Mouse (Mus musculus) CD4-positive helper T cell, adult 2 months (primary cell): ENCODE results near the gene Slc9a7.

Experiments used
- DNase-seq: peaks from one replicate; pipeline ENCODE4 v3.0.0-alpha.2; 2012; ENCODE audit warnings: low read depth, missing footprints, low spot score

Gene Slc9a7

DNA sequence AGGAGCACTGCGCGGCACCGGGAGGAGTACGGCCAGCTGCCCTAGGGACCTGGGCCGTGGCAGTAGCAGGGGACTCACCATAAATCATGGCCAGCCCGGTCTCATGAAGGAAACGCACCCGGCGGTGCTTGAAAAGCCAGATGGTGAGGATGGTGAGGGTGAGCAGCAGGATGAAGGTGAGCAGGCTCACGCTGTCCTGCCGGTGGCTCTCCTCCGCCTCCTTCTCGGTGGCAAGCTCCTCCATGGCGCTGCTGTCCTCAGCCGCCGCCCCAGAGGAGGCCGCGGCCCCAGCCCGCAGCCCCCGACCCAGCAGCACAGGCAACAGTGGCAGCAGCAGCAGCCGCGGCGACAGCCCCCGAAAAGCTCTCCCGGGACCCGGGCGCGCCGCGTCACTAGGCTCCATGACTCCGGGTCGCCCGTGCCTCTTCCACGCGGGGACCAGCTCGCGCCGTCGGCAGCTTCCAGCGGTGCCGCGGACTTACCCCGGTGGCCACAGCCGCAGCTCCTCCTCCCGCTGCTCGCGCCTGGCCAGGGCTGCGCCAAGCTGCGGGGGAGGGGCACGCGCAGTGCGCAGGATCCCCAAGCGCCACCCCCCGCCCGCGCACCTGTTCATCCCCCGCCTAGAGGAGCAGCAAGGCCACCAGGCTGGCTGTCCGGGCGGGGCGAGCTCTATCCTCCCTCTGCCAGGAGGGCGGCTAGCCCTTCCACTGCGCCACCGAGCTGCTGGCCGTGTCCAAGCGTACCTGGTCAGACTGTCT, at the start of gene Slc9a7:
TSS of gene Slc9a7 (minus strand) at position 526 of the 758 bp plus-strand sequence.
- DNase-seq: peak; percentile 78

DNA sequence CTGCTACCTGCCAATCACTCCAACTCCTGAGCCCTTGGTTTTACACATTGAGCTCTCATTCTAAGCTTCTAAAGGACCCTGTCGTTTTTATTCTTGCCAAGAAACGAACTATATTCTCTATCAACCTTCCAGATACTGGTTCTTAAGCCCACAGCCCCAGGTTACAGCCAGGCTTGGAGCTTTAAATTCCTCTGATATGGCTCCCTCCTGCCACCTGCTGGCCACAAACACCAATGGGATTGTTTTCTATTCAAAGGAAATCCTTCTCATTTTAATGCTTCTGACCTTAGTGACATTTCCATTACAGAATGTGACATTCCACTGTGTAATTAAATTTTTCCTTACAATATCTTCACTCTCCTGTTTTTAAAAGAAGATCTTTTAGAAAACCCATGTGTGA, 44.1 kb upstream of the Slc9a7 start:
- DNase-seq: peak; percentile 32

DNA sequence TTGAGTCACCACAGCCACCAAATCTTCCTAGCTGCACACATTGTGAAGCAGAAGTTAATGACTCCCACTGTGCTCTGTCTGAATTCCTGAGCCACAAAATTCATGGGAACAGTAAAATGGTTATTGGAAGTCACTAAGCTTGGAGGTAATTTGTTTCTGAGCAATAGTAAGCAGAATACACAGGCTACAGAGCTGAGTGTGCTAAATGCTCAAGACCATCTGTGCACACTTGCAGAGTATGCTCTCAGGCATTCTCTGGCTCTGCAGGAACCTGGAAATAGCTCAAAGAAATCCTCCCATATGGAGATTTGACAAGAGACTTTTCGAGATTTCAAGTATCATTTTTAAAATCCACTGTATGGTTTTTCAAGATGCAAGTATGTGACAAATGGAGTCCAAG, 41.1 kb upstream of the Slc9a7 start:
- DNase-seq: no peak

DNA sequence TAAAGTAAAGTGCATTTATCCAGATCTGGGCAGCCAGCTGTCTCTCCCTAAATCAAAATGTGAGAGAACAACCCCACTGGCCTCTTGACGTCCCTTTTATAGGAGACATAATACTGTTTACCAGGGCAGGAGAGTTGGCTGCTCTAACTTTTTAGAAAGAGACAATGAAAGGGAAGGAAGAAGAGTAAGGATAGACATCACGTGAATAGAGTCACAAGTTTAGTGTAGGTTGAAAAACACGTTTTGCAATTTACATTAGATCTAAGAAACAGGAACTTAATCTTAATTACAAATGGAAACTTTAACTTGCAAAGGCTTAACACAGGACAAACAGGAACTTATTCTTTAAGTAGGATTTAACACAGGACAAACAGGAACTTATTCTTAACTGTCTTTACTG, 15.6 kb upstream of the Slc9a7 start:
- peak; percentile 13 for DNase-seq

DNA sequence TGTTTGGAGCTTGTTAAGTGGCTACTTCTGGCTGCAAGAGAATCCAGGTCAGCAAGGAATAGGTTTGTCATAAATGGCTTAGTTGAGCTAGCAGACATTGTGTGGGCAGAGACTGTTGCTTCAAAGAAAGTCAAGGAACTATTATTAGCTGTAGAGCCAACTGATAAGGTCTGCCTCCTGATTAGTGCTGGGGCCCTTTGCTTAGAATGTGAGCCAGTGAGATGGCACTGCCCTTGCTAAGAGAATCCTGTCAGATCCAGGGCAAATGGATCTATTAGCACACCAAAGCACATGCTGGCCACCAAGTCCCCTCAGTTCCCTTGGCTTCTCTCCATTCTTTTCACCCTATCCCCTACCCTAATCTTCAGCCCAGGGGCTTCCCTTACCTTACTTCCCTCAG, 14.3 kb upstream of the Slc9a7 start:
- no peak for DNase-seq

DNA sequence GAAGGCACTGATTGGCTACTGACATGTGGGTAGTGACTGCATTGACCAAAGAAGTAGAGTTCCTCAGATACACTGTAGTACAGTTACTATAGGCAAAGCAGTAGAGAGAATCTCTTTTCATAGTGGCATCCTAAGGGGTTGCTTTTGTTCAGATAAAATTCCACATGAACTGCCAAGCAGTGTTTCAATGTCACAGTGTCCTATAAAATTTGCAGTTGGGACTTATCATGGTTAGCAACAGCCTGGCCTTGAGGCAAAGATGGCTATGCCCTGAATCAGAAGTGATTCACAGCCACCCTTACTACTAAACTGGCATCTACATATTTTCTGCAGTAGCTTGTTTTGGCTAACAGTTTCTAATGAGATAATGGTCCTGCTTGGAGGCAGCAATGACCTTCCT, 11.7 kb upstream of the Slc9a7 start:
- DNase-seq: no peak

DNA sequence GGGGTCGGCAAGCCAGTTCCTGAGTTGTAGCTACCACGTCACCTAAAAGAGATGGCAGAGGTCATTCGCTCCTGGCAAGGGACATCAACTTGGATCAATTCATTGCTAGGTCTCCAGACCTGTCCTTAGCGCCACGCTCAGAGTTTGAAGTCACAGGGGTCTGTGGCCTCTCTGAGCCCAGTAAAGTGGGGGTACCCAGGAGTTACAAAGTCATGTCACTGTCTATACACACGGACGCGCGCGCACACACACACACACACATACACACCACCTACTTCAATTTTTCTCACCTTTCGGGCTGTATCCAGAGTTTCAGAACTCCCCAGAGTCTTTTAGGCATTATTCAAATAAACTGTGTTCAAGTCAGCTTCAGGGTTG, 422 bp upstream of the Slc9a7 start:
- no peak for DNase-seq

DNA sequence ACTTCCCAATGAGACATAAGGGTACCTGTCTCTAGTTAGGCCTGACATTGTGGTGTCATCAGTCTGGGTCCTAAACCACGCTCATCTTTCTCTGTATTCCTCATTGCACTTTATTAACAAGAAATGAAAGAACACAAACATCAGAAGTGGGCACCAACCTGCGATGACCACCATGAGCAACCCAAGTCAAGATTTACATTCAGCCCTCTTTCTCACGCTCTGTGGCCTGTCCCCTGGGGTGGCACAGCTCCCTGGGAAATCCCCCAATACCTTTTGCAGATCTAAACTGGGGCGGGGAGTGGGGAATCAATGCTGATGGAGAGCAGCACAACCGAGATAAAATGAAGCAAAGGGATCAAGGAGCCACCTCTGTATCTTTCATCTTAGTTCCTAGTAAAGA, 892 bp downstream of the Slc9a7 start:
- DNase-seq: peak; percentile 44

DNA sequence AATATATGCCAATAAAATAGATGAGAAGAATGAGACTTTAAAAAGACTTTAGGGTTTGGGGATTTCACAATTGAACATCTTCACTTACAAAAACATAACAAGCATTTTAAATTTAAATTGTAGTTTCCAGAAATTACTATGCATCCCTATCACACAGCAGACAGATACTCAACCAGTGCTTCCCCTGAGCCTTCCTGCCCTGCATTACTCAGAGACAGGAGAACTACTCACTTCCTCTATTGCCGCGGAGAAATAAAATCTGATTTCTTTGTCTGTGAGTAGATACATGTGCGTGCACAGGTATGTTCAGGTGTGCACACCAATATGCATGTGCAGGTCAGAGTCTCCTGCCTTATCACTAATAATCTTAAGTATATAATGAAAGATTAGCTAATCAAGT, 2.9 kb downstream of the Slc9a7 start:
- DNase-seq: no peak

DNA sequence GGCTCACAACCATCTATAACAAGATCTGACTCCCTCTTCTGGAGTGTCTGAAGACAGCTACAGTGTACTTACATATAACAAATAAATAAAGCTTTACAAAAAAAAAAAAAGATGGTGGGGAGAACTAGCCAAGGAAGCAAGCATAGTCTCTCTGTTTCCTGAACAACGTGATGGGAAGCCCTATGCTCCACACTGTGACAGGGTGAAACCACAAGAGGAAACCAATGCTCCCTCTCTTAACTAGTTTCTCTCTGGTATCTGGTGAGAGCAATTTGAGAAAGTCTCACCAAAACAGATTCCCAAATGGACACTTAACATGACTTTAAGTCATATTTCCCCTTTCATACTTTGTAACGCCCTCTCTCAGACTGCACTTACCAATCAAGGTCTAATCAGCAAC, 5.4 kb downstream of the Slc9a7 start:
- DNase-seq: no peak

DNA sequence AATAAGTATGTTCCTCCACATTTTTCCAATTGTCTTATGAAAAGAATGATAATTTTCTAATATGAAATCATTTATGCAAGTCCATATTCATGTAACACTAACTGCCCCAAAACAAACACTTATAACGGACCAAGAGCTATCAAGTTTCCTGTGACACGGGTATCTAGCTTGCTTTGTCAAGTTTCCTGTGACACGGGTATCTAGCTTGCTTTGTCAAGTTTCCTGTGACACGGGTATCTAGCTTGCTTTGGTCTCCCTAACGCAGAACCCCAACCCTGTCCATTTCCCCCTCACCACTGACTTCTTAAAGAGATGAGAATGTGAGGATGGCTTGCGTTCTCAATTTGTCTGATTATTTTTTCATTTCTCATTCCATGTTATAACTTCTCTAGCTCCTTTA, 12.2 kb downstream of the Slc9a7 start:
- no peak for DNase-seq

DNA sequence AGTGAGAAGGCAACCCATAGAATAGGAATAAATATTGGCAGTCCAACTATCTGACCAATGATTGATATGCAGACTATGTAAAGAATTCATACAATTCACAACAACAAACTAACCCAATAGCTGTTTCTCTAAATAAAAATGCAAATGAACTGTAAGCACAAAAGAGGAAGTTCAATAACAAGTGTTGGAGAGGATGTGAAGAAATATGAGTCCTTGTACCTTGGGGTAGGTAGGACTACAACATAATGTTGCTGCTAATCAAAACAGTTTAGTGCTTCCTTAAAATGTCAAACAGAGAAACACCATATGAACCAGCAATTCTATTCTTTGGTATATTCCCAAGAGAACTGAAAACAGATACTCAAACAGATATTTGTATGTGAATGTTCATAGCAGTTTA, 17.8 kb downstream of the Slc9a7 start:
- no peak for DNase-seq

DNA sequence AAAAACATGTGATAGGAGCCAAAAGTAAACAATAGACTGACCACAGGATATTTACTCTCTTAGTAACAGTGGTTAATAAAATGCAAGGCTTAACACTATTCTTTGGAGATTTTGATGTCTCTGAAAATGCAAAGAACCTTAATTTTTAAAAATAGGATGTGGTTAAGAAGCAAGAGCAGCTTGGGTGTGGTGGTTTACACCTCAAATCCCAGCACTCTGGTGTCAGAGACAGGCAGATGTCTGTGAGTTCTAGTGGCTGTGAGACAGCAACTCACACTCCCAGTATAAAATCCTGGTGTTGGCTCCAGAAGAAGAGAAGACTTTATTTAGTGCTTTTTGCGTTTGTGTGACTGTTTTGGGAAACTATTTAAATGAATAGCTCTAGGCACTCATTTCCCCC, 19.6 kb downstream of the Slc9a7 start:
- DNase-seq: peak; percentile 25

DNA sequence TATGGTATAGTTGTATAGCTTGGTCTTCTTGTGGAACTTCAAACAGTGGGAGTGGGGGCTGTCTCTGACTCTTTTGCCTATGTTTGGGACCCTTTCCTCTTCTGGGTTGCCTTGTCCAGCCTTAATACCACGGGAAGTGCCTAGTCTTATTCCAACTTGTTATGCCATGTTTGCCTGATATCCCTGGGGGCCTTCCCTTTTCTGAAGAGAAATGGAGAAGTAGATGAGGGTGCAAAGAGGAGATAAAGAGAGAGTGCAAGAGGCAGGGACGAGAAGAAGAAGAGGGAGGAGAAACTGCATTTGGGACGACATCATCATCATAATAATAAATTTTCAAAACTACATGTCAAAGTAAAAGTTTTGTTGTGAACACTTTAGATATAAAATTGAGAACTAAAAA, 21.6 kb downstream of the Slc9a7 start:
- DNase-seq: no peak

DNA sequence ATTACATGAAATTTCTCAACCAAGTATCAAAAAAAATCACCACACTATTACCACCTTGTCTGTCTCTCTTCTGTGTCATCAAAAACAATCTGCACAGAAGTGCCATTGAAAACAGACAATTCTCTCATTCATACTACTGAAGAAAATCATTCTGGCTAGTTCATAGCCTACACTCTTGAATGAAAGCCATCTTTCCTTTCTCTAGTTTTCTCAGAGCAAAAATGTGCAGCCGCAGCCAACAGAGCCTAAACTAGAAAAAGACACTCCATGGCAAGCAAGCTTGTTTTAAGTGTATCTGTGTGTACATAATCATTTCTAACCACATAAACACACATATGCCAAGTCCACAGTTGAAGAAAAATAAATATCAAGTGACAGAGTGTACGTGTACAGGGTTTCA, 27.2 kb downstream of the Slc9a7 start:
- DNase-seq: no peak

DNA sequence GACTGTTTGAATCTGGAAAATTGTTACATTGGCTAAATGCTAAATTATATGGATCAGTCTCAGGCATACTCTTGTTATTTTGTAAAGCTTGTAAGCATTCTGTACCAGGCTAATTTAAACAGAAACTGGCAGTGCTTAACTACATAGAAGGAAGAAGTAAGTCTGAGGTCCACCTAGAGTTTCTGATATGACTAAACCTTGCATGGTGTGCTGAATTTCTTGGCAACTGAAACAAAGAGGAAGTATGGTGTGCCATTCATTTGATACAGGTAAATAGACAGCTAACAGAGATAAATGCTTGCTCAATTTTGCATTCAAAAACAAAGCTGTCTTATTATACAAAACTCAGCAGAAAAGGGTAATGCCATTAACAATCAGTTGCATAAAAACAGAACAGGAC, 63.5 kb downstream of the Slc9a7 start:
- DNase-seq: no peak

DNA sequence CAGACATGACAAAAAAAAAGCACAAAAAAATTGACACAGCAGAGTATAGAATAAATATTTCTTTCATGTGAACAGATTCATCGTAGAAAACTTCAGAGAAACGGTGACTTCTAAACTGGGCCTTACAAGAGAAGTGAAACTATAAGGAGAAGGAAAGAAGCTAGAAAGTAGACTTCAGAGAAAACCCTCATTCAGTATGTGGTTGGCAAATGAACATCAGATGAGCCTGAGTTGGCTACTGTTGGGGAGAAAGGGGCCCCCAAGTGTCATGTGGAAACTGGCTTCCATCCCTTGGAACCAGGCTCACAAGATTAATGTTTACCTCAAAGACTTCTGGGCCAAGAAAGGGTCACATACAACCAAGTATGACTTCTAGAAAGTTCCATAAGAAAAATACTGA, 70.1 kb downstream of the Slc9a7 start:
- DNase-seq: no peak

DNA sequence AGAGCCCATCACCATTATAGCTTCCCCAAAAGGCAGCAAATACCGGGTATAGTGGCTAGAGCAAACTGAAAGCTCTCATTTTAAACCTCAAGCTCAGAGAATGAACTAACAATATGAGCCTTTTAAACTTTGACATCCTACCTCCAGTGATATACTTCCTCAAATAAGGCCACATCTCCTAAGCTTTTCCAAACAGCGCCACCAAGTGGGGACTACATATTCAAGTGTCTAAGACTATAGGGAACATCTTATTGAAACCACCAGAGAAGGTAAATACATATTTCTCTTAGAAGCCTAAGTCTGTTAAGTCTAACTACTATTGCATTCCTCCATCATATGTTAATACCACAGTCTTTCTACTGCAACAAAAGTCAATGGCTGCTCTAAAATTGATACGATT, 106.0 kb downstream of the Slc9a7 start:
- no peak for DNase-seq

DNA sequence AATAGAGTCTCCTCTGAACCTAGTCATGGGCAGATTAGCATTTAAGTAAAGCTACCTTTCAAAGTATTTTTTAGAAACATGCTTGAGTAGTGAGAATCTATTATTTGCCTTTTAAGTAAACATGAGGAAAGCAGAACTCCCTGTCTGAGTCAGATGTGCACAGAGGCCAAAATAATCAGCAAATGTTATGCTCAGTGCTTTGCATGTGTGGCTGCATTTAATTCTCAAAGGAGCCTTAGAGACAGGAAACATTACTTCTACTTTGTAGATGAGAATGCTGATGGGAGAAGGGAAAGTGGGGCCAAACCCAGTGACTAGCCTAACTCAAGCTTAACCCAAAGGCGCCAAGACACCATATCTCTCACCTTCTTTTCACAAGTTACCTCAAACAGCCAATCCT, 114.8 kb downstream of the Slc9a7 start:
- no peak for DNase-seq

DNA sequence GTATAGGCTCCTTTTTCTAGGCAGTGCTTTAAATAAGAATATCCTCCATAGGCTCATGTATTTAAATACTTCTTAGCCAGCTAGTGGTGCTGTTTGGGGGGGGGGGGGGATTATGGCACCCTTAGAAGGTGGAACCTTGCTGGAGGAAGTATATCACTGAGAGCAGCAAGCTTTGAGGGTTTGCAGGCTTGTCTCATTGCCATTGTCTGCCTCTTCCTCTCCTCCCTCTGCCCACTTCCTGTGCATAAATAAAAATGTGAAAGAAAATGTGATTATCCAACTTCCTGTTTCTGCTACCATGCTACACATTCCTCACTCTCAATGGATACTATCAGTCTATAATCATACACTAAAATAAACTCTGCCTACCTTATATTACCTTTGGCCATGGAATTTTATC, 123.2 kb downstream of the Slc9a7 start:
- no peak for DNase-seq

DNA sequence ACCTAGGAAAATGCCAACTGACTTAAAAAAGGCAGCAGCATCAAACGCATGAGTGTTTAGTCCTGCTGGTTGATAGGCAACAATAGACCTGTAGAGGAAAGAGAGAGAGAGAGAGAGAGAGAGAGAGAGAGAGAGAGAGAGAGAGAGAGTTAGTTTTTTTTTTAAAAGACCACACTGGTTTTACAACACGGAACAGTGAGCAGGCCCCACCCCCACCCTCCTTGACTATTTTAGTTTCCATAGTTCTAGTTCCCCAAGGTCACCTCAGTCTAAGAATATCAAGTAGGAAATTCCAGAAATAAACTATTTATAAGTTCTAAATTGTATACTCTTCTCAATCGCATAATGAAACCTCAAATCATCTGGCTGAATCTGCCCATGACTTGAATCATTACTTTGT, 126.6 kb downstream of the Slc9a7 start:
- DNase-seq: no peak

DNA sequence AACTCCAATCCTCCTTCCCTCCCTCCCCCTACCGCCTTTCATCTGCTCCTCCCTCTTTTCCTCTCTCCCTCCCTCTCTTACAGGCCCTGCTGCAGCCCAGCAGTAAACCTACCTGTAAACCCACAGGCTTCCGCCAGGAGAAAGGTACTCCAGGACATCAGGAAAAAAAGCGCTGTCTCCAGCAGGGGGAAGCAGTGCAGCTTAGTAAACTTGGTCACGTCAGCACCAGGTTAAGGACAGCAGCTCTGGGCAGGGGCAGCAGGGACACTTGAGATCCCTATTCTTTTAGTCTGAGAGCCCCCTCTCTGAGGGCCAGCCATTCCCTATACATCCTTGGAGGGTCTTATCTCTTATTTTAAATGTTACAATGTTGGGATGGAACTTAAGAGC, 129.3 kb downstream of the Slc9a7 start:
- DNase-seq: peak; percentile 1

DNA sequence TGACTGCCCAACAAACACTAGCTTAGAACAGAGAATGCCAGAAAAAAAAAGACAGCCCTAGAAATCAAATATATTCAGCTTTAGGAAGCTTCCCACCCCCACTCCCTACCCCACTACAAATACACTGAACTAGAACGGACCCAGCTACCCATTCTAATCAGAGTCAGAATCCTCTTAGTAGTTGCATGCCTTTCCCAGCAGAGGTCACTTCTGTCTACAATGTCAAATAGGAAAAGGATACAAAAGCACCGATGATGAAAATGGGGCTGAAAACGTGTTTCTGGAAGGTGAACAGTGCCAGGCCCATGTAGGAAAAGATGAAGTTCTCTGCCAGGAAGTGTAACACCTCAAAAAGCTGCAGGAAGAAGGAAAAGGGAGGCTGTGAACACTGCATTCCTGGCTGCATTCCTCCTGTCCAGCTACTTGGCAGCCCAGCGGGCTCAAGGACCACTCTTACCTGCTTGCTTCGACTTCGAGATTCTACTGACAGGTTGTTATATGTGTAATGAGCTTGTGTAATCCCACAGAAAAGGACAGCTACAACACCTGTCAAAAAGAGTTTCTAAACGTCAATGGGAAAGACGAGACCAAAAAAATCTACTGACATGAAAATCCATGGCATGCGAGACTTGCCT, 129.8 kb downstream of the Slc9a7 start:
- no peak for DNase-seq

DNA sequence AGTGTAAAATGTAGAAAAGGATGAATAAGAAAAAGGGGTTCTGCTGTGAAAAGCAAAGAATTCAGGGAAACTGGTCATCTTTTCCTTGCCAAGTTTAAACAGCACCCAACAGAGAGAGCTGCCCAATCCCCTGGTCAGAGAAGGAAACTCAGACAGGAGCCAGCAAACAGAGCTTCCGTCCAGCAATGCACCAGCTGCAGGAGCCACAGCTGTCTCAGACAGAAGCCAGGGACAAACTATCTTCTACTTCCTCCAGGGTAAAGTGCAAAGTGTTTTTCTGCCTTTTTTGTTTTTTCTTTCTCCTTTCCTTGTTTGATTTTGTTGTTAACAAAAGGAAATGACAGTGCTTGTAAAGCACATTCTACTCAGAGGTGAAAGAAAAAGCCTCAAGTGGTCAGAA, 131.3 kb downstream of the Slc9a7 start:
- DNase-seq: no peak
